Mouse (Mus musculus): ENCODE measurements around the gene Nf2. TPM values are rescaled to one million over a fixed set of nuclear protein-coding genes. Genes with fewer than 3 reads are reported as not detected.

Nf2 gene
- 42.5 and 50.9 TPM in 2 replicates for polyA plus RNA-seq (2012; rRNA removed)

DNA sequence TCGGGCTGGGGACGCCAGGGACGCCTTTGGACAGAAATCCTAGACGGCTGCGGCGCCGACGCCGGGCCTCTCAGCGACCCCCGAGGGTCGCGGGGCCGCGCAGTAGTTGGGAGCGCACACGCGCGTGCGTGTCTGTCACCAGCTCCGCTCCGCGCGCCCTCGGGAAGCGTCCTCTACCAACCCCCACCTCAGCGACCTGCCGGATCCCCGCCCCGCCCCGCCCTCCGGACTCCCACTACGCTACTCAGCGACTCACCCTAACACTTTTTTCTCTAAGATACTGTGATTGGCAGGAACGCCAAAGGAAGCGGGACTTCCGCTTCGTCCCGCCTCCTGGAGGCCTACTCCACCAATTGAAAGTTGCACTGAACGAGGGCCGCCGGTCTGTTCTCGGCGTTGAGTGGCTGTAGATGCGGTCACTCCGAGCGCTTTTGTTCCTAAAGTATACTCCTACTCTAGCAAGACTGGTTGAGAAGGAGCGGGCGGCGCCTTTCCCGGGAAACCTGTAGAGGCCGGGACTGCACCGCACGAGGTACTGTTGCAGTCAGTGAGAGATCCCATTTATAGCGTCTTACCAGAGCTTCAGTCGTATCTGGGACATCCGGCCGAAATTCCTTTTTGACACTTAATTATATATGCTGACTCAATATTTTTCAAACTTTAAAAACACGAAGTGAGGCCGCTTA is at the start of gene Nf2:
TSS of gene Nf2 (minus strand) at position 279 of the 686 bp plus-strand sequence.
- peak; percentile 94 for DNase-seq
- Histone ChIP-seq H3K4me3 (replicated peaks; ENCODE audit: extremely low read depth, low read depth, low read length) (peak within 1 kb of the TSS; percentile 77), H3K4me1 (ENCODE audit: control insufficient read depth, insufficient read depth, low read length) (no peaks in the 10 kb centered on the region)
- WGBS = under 1% methylated on average over 60 of the region's 60 CpGs
- TF ChIP-seq POLR2A (IDR thresholded peaks at IDR 0.05; ENCODE audit: borderline replicate concordance, extremely low read depth, low read depth, low read length) (peak; percentile 77; the same call in 1 of the 2 replicates), CTCF (IDR thresholded peaks at IDR 0.05; ENCODE audit: insufficient read depth, low read length) (no peak)

DNA sequence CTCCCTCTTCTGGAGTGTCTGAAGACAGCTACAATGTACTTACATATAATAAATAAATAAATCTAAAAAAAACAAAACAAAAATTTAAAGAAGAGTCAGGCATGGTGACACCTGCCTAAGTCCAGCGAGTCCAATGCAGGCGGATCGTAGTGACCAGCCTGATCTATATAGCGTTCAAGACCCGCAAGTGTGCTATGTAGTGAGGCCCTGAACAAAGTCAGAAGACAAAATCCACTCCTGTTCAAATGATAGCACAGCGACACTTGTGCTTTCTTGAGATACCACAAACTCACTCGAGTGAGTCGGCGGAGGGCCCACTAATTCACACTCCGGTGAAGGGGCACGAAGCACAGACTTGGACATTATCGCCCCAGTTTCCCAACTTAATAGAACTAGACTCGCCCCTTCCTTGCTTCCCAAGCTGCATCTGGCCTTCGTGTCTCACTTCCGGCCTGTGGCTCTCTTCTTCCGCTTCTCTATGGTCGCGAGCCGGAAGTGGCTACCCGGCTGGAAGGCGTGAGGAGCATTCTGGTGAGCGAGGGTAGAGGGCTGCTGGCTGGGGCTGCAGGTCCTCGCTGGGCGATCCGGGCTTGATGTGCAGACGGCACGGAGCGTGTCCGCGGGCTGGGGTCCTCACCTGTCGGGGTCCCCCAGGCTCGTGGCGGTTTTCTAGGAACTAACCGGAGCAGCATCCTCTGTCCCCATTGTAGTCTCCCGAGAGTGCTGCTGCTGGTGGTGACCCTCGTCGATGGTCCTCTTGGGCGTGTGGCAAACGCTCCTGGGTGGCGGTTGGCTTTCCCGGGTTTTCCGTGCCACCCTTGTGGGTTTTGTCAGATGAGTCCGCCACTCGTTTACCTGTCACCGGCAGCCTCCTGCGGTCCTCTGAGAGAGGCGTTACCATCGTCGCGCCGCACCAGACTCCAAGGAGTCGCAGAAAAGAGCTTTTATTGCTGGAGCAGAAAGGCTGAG is 45.8 kb upstream of the Nf2 start, which contains the start of gene Thoc5:
TSS of gene Thoc5 (plus strand) at position 473 of the 969 bp plus-strand sequence.
- DNase-seq = peak; percentile 75
- TF ChIP-seq POLR2A (IDR thresholded peaks at IDR 0.05; ENCODE audit: borderline replicate concordance, extremely low read depth, low read depth, low read length) = peak; percentile 68; the same call in 1 of the 2 replicates
- TF ChIP-seq CTCF (IDR thresholded peaks at IDR 0.05; ENCODE audit: insufficient read depth, low read length) = no peak
- 2% methylated on average over 52 of the region's 52 CpGs for WGBS

DNA sequence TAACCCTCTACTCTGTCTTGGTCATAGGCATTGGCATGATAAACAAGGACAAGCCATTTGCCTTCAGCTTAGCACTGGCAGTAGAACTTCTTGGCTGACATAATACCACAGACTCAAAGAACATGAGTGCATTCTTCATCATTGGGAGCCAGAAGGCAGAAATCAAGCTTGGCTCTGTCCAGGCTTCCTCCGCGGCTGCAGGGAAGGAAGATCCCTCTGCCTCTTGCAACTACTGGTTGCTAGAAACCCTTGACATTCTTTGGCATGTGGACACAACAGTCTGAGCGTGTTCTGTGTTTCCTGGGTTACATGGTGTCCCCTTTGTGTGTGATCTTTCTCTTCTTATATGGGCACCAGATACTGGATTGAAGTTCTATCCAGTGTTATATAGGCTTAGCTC is 37.7 kb upstream of the Nf2 start:
- Histone ChIP-seq H3K4me3 (replicated peaks; ENCODE audit: extremely low read depth, low read depth, low read length) (no peak overlapping the region), H3K4me1 (ENCODE audit: control insufficient read depth, insufficient read depth, low read length) (no peaks in the 10 kb centered on the region; the same call in 1 of the 2 replicates)
- TF ChIP-seq CTCF (IDR thresholded peaks at IDR 0.05; ENCODE audit: insufficient read depth, low read length) (no peak), POLR2A (IDR thresholded peaks at IDR 0.05; ENCODE audit: borderline replicate concordance, extremely low read depth, low read depth, low read length) (no peak)
- 86% methylated on average over 3 of the region's 3 CpGs for WGBS
- no peak for DNase-seq

More for the DNA sequence above, 45.8 kb upstream of the Nf2 start, which contains the start of gene Thoc5:
- H3K4me1 ChIP-seq (ENCODE audit: control insufficient read depth, insufficient read depth, low read length) = peaks cover 2% of the 10 kb centered on the region; the same call in 1 of the 2 replicates
- H3K4me3 ChIP-seq (replicated peaks; ENCODE audit: extremely low read depth, low read depth, low read length) = peak within 1 kb of the TSS; percentile 100

DNA sequence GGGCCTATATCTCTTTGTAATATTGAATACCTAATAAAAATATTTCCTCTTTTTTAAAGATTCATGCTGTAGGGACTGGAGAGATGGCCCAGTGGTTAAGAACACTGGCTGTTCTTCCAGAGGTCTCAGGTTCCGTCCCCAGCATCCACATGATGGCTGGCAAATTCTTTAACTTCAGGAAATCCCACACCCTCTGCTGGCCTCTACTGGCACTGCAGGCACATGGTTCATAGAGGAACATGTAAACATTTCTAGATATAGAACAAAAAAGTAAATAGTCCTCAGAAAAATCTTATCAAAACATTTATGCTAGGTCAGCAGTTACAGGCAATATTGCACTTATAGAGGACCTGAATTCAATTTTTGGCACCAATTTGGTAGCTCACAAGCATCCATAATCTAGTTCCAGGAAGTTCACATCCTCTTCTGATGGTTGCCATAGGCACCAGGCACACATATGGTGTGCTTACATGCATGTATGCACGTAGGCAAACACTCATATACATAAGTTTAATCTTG is 36.1 kb upstream of the Nf2 start:
- TF ChIP-seq CTCF (IDR thresholded peaks at IDR 0.05; ENCODE audit: insufficient read depth, low read length) = peak; percentile 48
- no peak for TF ChIP-seq POLR2A (IDR thresholded peaks at IDR 0.05; ENCODE audit: borderline replicate concordance, extremely low read depth, low read depth, low read length)
- peak; percentile 47 for DNase-seq
- no peaks in the 10 kb centered on the region; the same call in 1 of the 2 replicates for H3K4me1 ChIP-seq (ENCODE audit: control insufficient read depth, insufficient read depth, low read length)
- 49% methylated on average over 2 of the region's 2 CpGs for WGBS
- no peak overlapping the region for H3K4me3 ChIP-seq (replicated peaks; ENCODE audit: extremely low read depth, low read depth, low read length)

GRCm38 (mm10) chr11:4882892-4883627 is 33.7 kb upstream of the Nf2 start:
- peak; percentile 55 for DNase-seq
- Histone ChIP-seq H3K4me1 (ENCODE audit: control insufficient read depth, insufficient read depth, low read length) (no peaks in the 10 kb centered on the region; the same call in 1 of the 2 replicates), H3K4me3 (replicated peaks; ENCODE audit: extremely low read depth, low read depth, low read length) (no peak overlapping the region)
- TF ChIP-seq POLR2A (IDR thresholded peaks at IDR 0.05; ENCODE audit: borderline replicate concordance, extremely low read depth, low read depth, low read length) (no peak), CTCF (IDR thresholded peaks at IDR 0.05; ENCODE audit: insufficient read depth, low read length) (peak; percentile 32; the same call in 1 of the 2 replicates)
- 52% methylated on average over 14 of the region's 14 CpGs for WGBS

GRCm38 (mm10) chr11:4881087-4881486 is 31.8 kb upstream of the Nf2 start:
- no peak overlapping the region for H3K4me3 ChIP-seq (replicated peaks; ENCODE audit: extremely low read depth, low read depth, low read length)
- H3K4me1 ChIP-seq (ENCODE audit: control insufficient read depth, insufficient read depth, low read length) = no peaks in the 10 kb centered on the region; the same call in 1 of the 2 replicates
- no peak for DNase-seq
- WGBS = 78% methylated on average over 4 of the region's 4 CpGs
- TF ChIP-seq CTCF (IDR thresholded peaks at IDR 0.05; ENCODE audit: insufficient read depth, low read length) (no peak), POLR2A (IDR thresholded peaks at IDR 0.05; ENCODE audit: borderline replicate concordance, extremely low read depth, low read depth, low read length) (no peak)

DNA sequence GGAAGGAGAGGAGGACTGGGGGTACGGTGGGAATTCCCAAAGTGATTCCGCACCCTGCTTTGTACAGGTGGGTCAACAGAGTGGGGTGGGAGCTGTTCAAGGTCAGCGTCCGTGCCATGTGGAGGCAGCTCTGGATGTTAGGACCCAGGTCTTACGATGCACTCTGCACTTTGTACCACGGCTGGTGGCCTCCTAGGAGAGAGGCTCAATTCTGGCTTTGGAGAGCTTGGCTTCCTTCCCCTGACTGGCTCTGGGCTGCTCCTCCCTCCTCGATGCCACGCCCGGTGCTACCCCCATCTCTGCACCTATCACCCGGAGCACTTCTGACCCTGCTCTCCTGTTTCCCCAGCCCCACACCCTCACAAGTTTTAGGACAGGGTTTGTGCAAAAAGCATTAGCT is 25.2 kb upstream of the Nf2 start:
- WGBS = 6% methylated on average over 10 of the region's 10 CpGs
- peak; percentile 7 for DNase-seq
- no peaks in the 10 kb centered on the region for H3K4me1 ChIP-seq (ENCODE audit: control insufficient read depth, insufficient read depth, low read length)
- no peak for TF ChIP-seq CTCF (IDR thresholded peaks at IDR 0.05; ENCODE audit: insufficient read depth, low read length)
- TF ChIP-seq POLR2A (IDR thresholded peaks at IDR 0.05; ENCODE audit: borderline replicate concordance, extremely low read depth, low read depth, low read length) = no peak
- no peak overlapping the region for H3K4me3 ChIP-seq (replicated peaks; ENCODE audit: extremely low read depth, low read depth, low read length)

DNA sequence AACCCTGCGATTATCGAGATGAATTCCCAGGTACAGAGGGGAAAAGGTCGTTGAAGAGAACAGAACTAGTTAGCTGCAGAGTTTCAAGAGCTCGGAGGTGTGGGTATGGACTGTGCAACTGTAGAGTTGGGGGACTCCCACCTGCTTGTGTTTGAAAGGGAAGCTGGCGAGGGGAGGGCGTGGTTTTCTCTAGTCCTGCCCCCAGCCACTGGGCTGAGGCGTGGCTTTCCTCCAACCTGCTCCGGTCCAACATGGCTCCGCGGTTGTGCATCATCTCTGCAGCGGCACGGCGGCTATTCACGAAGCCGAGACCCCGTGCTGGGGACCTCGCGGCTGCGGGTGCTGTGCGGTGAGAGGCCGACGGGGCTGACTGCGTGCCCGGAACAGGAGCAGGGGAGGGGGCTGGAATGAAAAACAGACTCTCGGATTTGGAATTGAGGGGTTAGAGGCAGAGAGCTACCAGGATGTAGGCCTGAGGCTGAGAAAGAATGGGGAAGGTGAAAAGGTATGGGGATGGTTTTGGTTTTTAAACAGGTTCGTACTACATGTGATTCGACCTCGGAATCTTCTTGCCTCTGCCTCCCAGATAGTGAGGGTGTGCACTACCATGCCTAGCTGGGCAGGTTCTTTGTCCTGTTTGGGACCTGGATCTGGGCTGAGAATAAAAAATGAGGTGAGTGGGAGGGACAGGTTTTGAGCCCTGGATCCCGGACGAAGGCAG is 24.6 kb upstream of the Nf2 start, which contains the start of gene Nipsnap1:
TSS of gene Nipsnap1 (plus strand) at position 197 of the 721 bp plus-strand sequence.
- peak within 1 kb of the TSS; percentile 64 for H3K4me3 ChIP-seq (replicated peaks; ENCODE audit: extremely low read depth, low read depth, low read length)
- under 1% methylated on average over 30 of the region's 30 CpGs for WGBS
- DNase-seq = peak; percentile 72
- no peaks in the 10 kb centered on the region for H3K4me1 ChIP-seq (ENCODE audit: control insufficient read depth, insufficient read depth, low read length)
- peak; percentile 10; the same call in 1 of the 2 replicates for TF ChIP-seq POLR2A (IDR thresholded peaks at IDR 0.05; ENCODE audit: borderline replicate concordance, extremely low read depth, low read depth, low read length)
- TF ChIP-seq CTCF (IDR thresholded peaks at IDR 0.05; ENCODE audit: insufficient read depth, low read length) = no peak
